Mouse (Mus musculus) MEL (cell line): ENCODE results near the gene Sorcs2. TPM values are rescaled to one million over a fixed set of nuclear protein-coding genes. Genes with fewer than 3 reads are reported as not detected.

Experiments
- DNase-seq: peaks from one replicate; pipeline ENCODE4 v3.0.0; 2011; ENCODE audit warnings: low read depth, low spot score
- H3K27ac ChIP-seq: 2 replicates; pipeline ENCODE4 v1.5.1; 2012; ENCODE audit warnings: low read depth, mild to moderate bottlenecking, control low read depth, low read length, moderate library complexity; ENCODE audit not compliant: control insufficient read depth
- H3K27me3 ChIP-seq, 2 experiments: fragments of 150-350 bp in 1 of 2; sonication (generic) in 1 of 2; 2 replicates each; pipeline ENCODE4 v1.6.1; 2012; ENCODE audit warnings: low read length in 2 of 2, mild to moderate bottlenecking in 2 of 2, improper control_type of control experiment in 1 of 2, moderate library complexity in 1 of 2; ENCODE audit not compliant: insufficient read depth in 2 of 2, control insufficient read depth in 1 of 2
- H3K36me3 ChIP-seq, 2 experiments: 2 replicates each; pipeline ENCODE4 v1.6.1; 2012 to 2014; ENCODE audit warnings: low read length in 2 of 2, improper control_type of control experiment in 1 of 2, inconsistent platforms in 1 of 2, mild to moderate bottlenecking in 1 of 2; ENCODE audit not compliant: insufficient read depth in 2 of 2, control insufficient read depth in 1 of 2
- H3K4me1 ChIP-seq, 2 experiments: fragments of 150-350 bp in 1 of 2; sonication (generic) in 1 of 2; 2 replicates each; pipeline ENCODE4 v1.6.1; 2012; ENCODE audit warnings: low read length in 2 of 2, improper control_type of control experiment in 1 of 2, mild to moderate bottlenecking in 1 of 2; ENCODE audit not compliant: insufficient read depth in 2 of 2, control insufficient read depth in 1 of 2
- H3K4me3 ChIP-seq, 2 experiments: fragments of 150-350 bp in 1 of 2; sonication (generic) in 1 of 2; 2 replicates each; pipeline ENCODE4 v1.5.1; 2012; ENCODE audit warnings: low read depth in 2 of 2, low read length in 2 of 2, mild to moderate bottlenecking in 2 of 2, moderate library complexity in 2 of 2, control low read depth in 1 of 2, improper control_type of control experiment in 1 of 2; ENCODE audit not compliant: control insufficient read depth in 1 of 2, insufficient read depth in 1 of 2
- H3K79me2 ChIP-seq: 2 replicates; pipeline ENCODE4 v1.6.1; 2012; ENCODE audit warnings: mild to moderate bottlenecking, low read length, moderate library complexity; ENCODE audit not compliant: control insufficient read depth, poor library complexity, insufficient read depth
- H3K9ac ChIP-seq: 2 replicates; pipeline ENCODE4 v1.6.1; 2012; ENCODE audit warnings: low read depth, mild to moderate bottlenecking, control low read depth, low read length, moderate library complexity; ENCODE audit not compliant: control insufficient read depth, poor library complexity, severe bottlenecking
- H3K9me3 ChIP-seq: fragments of 150-350 bp; sonication (generic); replicated peaks from 2 replicates; pipeline ENCODE4 v1.6.1; 2012; ENCODE audit warnings: mild to moderate bottlenecking, low read length, improper control_type of control experiment, moderate library complexity; ENCODE audit not compliant: insufficient read depth
- BHLHE40 ChIP-seq: IDR thresholded peaks from 2 replicates; pipeline ENCODE4 v1.6.1; 2012; ENCODE audit warnings: low read depth, mild to moderate bottlenecking, inconsistent platforms, low read length, improper control_type of control experiment, borderline replicate concordance
- CTCF ChIP-seq, 3 experiments: IDR thresholded peaks in 2 of 3; conservative IDR thresholded peaks in 1 of 3; 2 replicates each; pipeline ENCODE4 v1.5.1; 2011 to 2012; ENCODE audit warnings: low read length in 3 of 3, low read depth in 2 of 3, mild to moderate bottlenecking in 2 of 3, improper control_type of control experiment in 1 of 3, inconsistent platforms in 1 of 3, mixed read lengths in 1 of 3, moderate library complexity in 1 of 3; ENCODE audit not compliant: control insufficient read depth in 1 of 3, insufficient read depth in 1 of 3, poor library complexity in 1 of 3, severe bottlenecking in 1 of 3
- ELF1 ChIP-seq: IDR thresholded peaks from 2 replicates; pipeline ENCODE4 v1.6.1; 2014; ENCODE audit warnings: low read depth, mild to moderate bottlenecking, inconsistent platforms, low read length, improper control_type of control experiment, moderate library complexity
- ETS1 ChIP-seq: IDR thresholded peaks from 2 replicates; pipeline ENCODE4 v1.6.1; 2012; ENCODE audit warnings: low read depth, mild to moderate bottlenecking, inconsistent platforms, low read length, improper control_type of control experiment, moderate library complexity
- GABPA ChIP-seq: IDR thresholded peaks from 2 replicates; pipeline ENCODE4 v1.6.1; 2012; ENCODE audit warnings: low read depth, mild to moderate bottlenecking, inconsistent platforms, low read length, improper control_type of control experiment, moderate library complexity
- MAFK ChIP-seq: IDR thresholded peaks from 2 replicates; pipeline ENCODE4 v1.6.1; 2011; ENCODE audit warnings: low read depth, mild to moderate bottlenecking, low read length, improper control_type of control experiment, borderline replicate concordance
- MAX ChIP-seq: IDR thresholded peaks from 2 replicates; pipeline ENCODE4 v1.6.1; 2011; ENCODE audit warnings: low read length, improper control_type of control experiment
- MAZ ChIP-seq: IDR thresholded peaks from 2 replicates; pipeline ENCODE4 v1.6.1; 2012; ENCODE audit warnings: low read depth, mild to moderate bottlenecking, inconsistent platforms, low read length, improper control_type of control experiment
- MEF2A ChIP-seq: IDR thresholded peaks from 2 replicates; pipeline ENCODE4 v1.6.1; 2014; ENCODE audit warnings: low read depth, mild to moderate bottlenecking, inconsistent platforms, low read length, improper control_type of control experiment; ENCODE audit not compliant: poor library complexity, insufficient replicate concordance, severe bottlenecking; ENCODE audit errors: extremely low read depth
- MYC ChIP-seq: IDR thresholded peaks from 2 replicates; pipeline ENCODE4 v1.6.1; 2011; ENCODE audit warnings: low read depth, mild to moderate bottlenecking, low read length, improper control_type of control experiment, moderate library complexity
- NELFE ChIP-seq: IDR thresholded peaks from 2 replicates; pipeline ENCODE4 v1.6.1; 2011; ENCODE audit warnings: low read depth, low read length, improper control_type of control experiment
- POLR2AphosphoS2 ChIP-seq: IDR thresholded peaks from 2 replicates; pipeline ENCODE4 v1.6.1; 2011; ENCODE audit warnings: low read length, improper control_type of control experiment
- RAD21 ChIP-seq: IDR thresholded peaks from 2 replicates; pipeline ENCODE4 v1.6.1; 2011; ENCODE audit warnings: mild to moderate bottlenecking, low read depth, low read length, improper control_type of control experiment
- RCOR1 ChIP-seq: IDR thresholded peaks from 2 replicates; pipeline ENCODE4 v1.6.1; 2012; ENCODE audit warnings: low read depth, mild to moderate bottlenecking, inconsistent platforms, low read length, improper control_type of control experiment
- SMC3 ChIP-seq: IDR thresholded peaks from 2 replicates; pipeline ENCODE4 v1.6.1; 2011; ENCODE audit warnings: low read depth, low read length, improper control_type of control experiment
- TAL1 ChIP-seq: IDR thresholded peaks from 2 replicates; pipeline ENCODE4 v1.6.1; 2012; ENCODE audit warnings: mild to moderate bottlenecking, inconsistent platforms, low read length, moderate library complexity, mixed read lengths
- TBP ChIP-seq: IDR thresholded peaks from 2 replicates; pipeline ENCODE4 v1.8.0; 2011; ENCODE audit warnings: low read depth, low read length, improper control_type of control experiment
- UBTF ChIP-seq: IDR thresholded peaks from 2 replicates; pipeline ENCODE4 v1.6.1; 2012; ENCODE audit warnings: low read depth, mild to moderate bottlenecking, inconsistent platforms, low read length, improper control_type of control experiment, moderate library complexity, borderline replicate concordance; ENCODE audit not compliant: insufficient read depth
- USF2 ChIP-seq, 2 experiments: IDR thresholded peaks; 2 replicates each; pipeline ENCODE4 v1.6.1; 2011 to 2012; ENCODE audit warnings: improper control_type of control experiment in 2 of 2, low read length in 2 of 2, borderline replicate concordance in 1 of 2, inconsistent platforms in 1 of 2, low read depth in 1 of 2, mild to moderate bottlenecking in 1 of 2; ENCODE audit not compliant: insufficient read depth in 1 of 2
- ZC3H11A ChIP-seq: IDR thresholded peaks from 2 replicates; pipeline ENCODE4 v1.6.1; 2012; ENCODE audit warnings: low read depth, mild to moderate bottlenecking, inconsistent platforms, low read length, improper control_type of control experiment
- ZKSCAN1 ChIP-seq: IDR thresholded peaks from 2 replicates; pipeline ENCODE4 v1.6.1; 2012; ENCODE audit warnings: low read depth, mild to moderate bottlenecking, inconsistent platforms, low read length, improper control_type of control experiment, moderate library complexity
- ZNF384 ChIP-seq: IDR thresholded peaks from 2 replicates; pipeline ENCODE4 v1.6.1; 2012; ENCODE audit warnings: low read depth, mild to moderate bottlenecking, inconsistent platforms, low read length, improper control_type of control experiment
- polyA plus RNA-seq, 2 experiments: library from polyadenylated mRNA; stranded (reverse) in 1 of 2; unstranded in 1 of 2; fragments of >175 nt in 1 of 2; fragments of >200 nt in 1 of 2; gene quantifications; 2 replicates each; pipeline versions ENCODE4 v1.2.1 to v1.2.4; 2012; ENCODE audit warnings: low replicate concordance in 2 of 2, low read depth in 1 of 2; ENCODE audit not compliant: insufficient read length in 2 of 2, insufficient read depth in 1 of 2, missing spikeins in 1 of 2
- total RNA-seq: library from RNA; depleted of rRNA; stranded (reverse); fragments of 300-350 nt; gene quantifications from 2 replicates; pipeline ENCODE4 v1.2.3, GENCODE M21; 2012

The Sorcs2 gene
- total and polyA plus RNA-seq, 3 experiments: not detected

DNA sequence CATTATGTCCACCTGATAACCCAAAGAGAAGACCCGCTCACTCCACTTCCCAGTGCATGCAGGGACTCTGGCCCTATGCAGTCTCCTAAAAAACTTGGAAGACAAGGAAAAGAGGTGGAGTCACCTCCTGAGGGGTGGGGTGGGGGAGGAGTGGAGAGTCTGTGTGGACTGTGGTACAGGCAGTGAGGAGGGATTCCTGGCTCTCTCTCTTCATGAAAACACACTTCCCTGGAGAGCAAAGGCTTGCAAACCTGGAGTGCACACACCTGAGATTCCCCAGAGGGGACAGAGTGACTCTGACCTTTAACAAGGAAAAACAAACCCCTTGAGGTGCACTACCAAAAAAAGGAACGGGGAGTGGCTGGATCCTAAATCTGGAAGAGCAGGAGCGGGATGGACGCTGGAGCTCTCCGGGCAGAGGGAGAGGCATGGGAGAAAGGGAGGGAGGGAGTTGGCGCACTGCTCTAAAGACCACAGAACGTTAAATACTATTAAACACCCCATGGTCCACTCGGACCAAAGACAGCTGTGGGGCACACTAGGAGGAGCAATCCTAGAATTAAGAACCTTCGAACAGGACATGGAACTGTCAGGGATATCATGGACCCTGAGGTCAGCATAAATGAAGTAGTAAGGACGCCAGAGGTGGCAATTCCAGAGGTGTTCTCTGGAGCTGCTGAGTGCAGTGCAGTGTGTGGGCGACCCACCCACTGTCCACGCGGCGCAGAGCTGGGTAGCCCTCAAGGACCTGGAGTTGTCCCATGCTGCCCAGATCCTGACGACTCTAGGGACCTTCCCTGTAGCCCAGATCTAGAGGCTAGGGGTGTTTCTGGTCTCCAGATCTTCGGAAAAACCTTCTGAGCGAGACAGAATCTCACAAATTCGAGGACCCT lies 1.2 kb downstream of the Sorcs2 start:
- H3K79me2 ChIP-seq: no peaks in the 10 kb centered on the region
- no peak overlapping the region for H3K9ac ChIP-seq
- no peaks in the 10 kb centered on the region for H3K9me3 ChIP-seq
- no peak for TF ChIP-seq ETS1
- no peak for TF ChIP-seq RCOR1
- TF ChIP-seq MAFK: no peak
- TF ChIP-seq NELFE: no peak
- no peak for TF ChIP-seq CTCF (IDR thresholded peaks at IDR 0.05 in 2 of 3, conservative IDR thresholded peaks at IDR 0.05 in 1 of 3; ENCODE audit: control insufficient read depth in 1 of 3, insufficient read depth in 1 of 3, low read depth in 2 of 3, low read length in 3 of 3, poor library complexity in 1 of 3, severe bottlenecking in 1 of 3)
- no peak for TF ChIP-seq ZKSCAN1
- TF ChIP-seq BHLHE40: no peak
- no peak for TF ChIP-seq MEF2A
- no peak for TF ChIP-seq TBP
- no peak for TF ChIP-seq ZC3H11A
- no peak for TF ChIP-seq SMC3
- TF ChIP-seq TAL1: no peak
- no peak for TF ChIP-seq GABPA
- no peak for TF ChIP-seq MAZ
- no peak for TF ChIP-seq POLR2AphosphoS2
- no peak for TF ChIP-seq USF2 (IDR thresholded peaks at IDR 0.05; ENCODE audit: borderline replicate concordance in 1 of 2, insufficient read depth in 1 of 2, low read depth in 1 of 2, low read length in 2 of 2)
- no peak for TF ChIP-seq UBTF
- no peak for TF ChIP-seq MYC
- TF ChIP-seq, all 39 proteins: peak for 0
- Histone ChIP-seq H3K27me3 (no peaks in the 10 kb centered on the region), H3K36me3 (no peaks in the 10 kb centered on the region), H3K27ac (no peak overlapping the region), H3K4me1 (no peaks in the 10 kb centered on the region), H3K4me3 (no peak overlapping the region)
- DNase-seq: no peak

DNA sequence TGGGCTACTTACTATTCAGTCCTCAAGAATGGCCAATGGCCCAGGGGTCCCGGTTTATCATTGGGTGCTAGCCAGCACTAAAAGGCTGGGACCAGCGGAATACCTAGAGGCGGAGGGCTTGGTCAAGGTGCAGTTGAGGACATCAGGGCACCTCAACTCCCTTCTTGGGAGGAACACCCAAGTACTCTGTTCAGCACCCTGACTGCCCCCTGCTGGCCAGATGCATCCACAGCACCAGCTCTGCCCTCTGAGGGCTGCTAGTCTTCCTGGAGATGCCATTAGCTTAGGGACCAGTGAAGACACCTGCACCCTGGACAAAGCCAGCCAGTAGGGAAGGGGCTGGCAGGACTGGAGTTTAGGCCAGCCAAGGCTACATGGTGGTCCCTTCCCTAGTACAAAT lies 1.9 kb downstream of the Sorcs2 start:
- no peaks in the 10 kb centered on the region for H3K9me3 ChIP-seq
- no peaks in the 10 kb centered on the region for H3K27me3 ChIP-seq
- H3K36me3 ChIP-seq: no peaks in the 10 kb centered on the region
- no peak overlapping the region for H3K9ac ChIP-seq
- no peaks in the 10 kb centered on the region for H3K4me1 ChIP-seq
- TF ChIP-seq ZNF384: no peak
- peak; percentile 3 to 20 (median 11); a peak in 2 of 6 replicates for TF ChIP-seq CTCF (IDR thresholded peaks at IDR 0.05 in 2 of 3, conservative IDR thresholded peaks at IDR 0.05 in 1 of 3; ENCODE audit: control insufficient read depth in 1 of 3, insufficient read depth in 1 of 3, low read depth in 2 of 3, low read length in 3 of 3, poor library complexity in 1 of 3, severe bottlenecking in 1 of 3)
- TF ChIP-seq MAX: no peak
- no peak for TF ChIP-seq POLR2AphosphoS2
- no peak for TF ChIP-seq ELF1
- TF ChIP-seq RAD21: no peak
- no peak overlapping the region for H3K4me3 ChIP-seq
- no peaks in the 10 kb centered on the region for H3K79me2 ChIP-seq
- DNase-seq: no peak
- H3K27ac ChIP-seq: no peak overlapping the region
